Mouse (Mus musculus) ES-E14 (cell line): ENCODE data around the gene Ehd2. TPM values are rescaled to one million over a fixed set of nuclear protein-coding genes. Genes with fewer than 3 reads are reported as not detected.

Source experiments
- DNase-seq: peaks from one replicate; pipeline ENCODE4 v3.0.0-alpha.2; 2013; ENCODE audit warnings: low read depth, low spot score
- H3K27ac ChIP-seq: 2 replicates; pipeline ENCODE4 v1.5.1; 2012; ENCODE audit warnings: low read depth, mild to moderate bottlenecking, low read length, moderate library complexity, mixed read lengths; ENCODE audit not compliant: poor library complexity, insufficient read depth, severe bottlenecking
- H3K36me3 ChIP-seq: 2 replicates; pipeline ENCODE4 v1.6.1; 2012; ENCODE audit warnings: mild to moderate bottlenecking, low read length, moderate library complexity, mixed read lengths; ENCODE audit not compliant: control insufficient read depth, poor library complexity, insufficient read depth, severe bottlenecking
- H3K4me1 ChIP-seq, 2 experiments: fragments of 150-350 bp in 1 of 2; sonication (generic) in 1 of 2; 2 replicates each; pipeline ENCODE4 v1.6.1; 2012; ENCODE audit warnings: low read length in 2 of 2, mild to moderate bottlenecking in 1 of 2, mixed read lengths in 1 of 2; ENCODE audit not compliant: control insufficient read depth in 2 of 2, insufficient read depth in 2 of 2, poor library complexity in 1 of 2
- H3K4me3 ChIP-seq, 2 experiments: fragments of 150-350 bp in 1 of 2; sonication (generic) in 1 of 2; 2 replicates each; pipeline ENCODE4 v1.5.1; 2012; ENCODE audit warnings: low read length in 2 of 2, low read depth in 1 of 2, mild to moderate bottlenecking in 1 of 2, mixed read lengths in 1 of 2; ENCODE audit not compliant: insufficient read depth in 1 of 2, poor library complexity in 1 of 2, severe bottlenecking in 1 of 2
- H3K9ac ChIP-seq: 2 replicates; pipeline ENCODE4 v1.6.1; 2012; ENCODE audit warnings: low read depth, mild to moderate bottlenecking, low read length, mixed read lengths; ENCODE audit not compliant: poor library complexity, insufficient read depth, severe bottlenecking
- H3K9me3 ChIP-seq: fragments of 150-350 bp; sonication (generic); 2 replicates; pipeline ENCODE4 v1.6.1; 2012; ENCODE audit warnings: low read depth, mild to moderate bottlenecking, low read length; ENCODE audit not compliant: control insufficient read depth, insufficient read depth
- CHD2 ChIP-seq: IDR thresholded peaks from 2 replicates; pipeline ENCODE4 v1.6.1; 2014; ENCODE audit warnings: mild to moderate bottlenecking, low read depth, low read length, inconsistent platforms
- HCFC1 ChIP-seq: IDR thresholded peaks from 2 replicates; pipeline ENCODE4 v1.6.1; 2012; ENCODE audit warnings: low read length, inconsistent platforms, borderline replicate concordance; ENCODE audit not compliant: insufficient read depth
- MAFK ChIP-seq: IDR thresholded peaks from 2 replicates; pipeline ENCODE4 v1.6.1; 2014; ENCODE audit warnings: mild to moderate bottlenecking, low read depth, low read length, inconsistent platforms; ENCODE audit not compliant: insufficient read depth
- ZC3H11A ChIP-seq: IDR thresholded peaks from 2 replicates; pipeline ENCODE4 v1.6.1; 2012; ENCODE audit warnings: low read depth, mild to moderate bottlenecking, inconsistent platforms, low read length, borderline replicate concordance
- ZNF384 ChIP-seq: IDR thresholded peaks from 2 replicates; pipeline ENCODE4 v1.6.1; 2012; ENCODE audit warnings: low read depth, low read length, inconsistent platforms
- in situ Hi-C, 2 experiments: fragments of 600-800 bp; cut with MboI; formaldehyde crosslinking; loops; one replicate each; pipeline ENCODE4 v1.15.1; 2025; ENCODE audit warnings: low sequenced_read_pairs in 2 of 2, inconsistent platforms in 1 of 2; ENCODE audit not compliant: unreplicated experiment in 2 of 2
- total RNA-seq: library from RNA; depleted of rRNA; stranded (reverse); fragments of 300-350 nt; gene quantifications from 2 replicates; pipeline ENCODE4 v1.2.3, GENCODE M21; 2012

Ehd2 gene
- total RNA-seq, 1 experiment: 6.8 TPM

DNA sequence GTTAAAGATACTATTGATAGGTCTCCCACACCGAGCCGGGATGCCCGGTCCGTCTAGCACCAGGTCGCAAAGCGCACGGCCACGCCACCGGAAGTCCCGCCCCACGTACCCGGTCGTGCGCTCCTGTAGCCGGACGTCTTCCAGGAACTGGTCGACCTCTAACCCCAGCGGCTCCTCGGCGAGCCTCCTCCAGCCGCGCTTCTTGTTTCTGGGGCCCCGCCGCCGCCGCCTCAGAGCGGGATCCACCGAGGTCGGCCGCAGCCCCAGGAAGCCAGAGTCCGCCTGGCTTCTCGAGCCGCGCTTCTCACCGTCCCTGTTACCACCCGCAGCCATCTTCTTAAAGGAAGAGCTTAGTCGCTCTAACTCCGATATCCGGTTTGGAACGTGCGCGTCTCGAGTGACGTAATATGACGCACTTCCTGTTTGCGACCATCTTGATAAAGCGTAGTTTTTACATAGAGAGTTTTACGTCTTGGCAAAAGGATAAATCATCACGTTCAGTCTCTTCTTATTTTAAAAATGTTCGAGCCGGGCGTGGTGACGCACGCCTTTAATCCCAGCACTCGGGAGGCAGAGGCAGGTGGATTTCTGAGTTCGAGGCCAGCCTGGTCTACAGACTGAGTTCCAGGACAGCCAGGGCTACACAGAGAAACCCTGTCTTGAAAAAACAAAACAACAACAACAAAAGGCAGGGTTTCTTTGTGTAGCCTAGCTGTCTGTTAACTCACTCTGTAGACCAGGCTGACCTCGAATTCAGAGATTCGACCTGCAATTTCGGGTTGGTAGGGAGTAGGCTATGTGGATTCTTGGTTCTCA lies 21.4 kb downstream of the Ehd2 start, which contains the start of gene Nop53:
TSS of gene Nop53 (minus strand) at position 354 of the 816 bp plus-strand sequence.
- in situ Hi-C loops: no loop called here

DNA sequence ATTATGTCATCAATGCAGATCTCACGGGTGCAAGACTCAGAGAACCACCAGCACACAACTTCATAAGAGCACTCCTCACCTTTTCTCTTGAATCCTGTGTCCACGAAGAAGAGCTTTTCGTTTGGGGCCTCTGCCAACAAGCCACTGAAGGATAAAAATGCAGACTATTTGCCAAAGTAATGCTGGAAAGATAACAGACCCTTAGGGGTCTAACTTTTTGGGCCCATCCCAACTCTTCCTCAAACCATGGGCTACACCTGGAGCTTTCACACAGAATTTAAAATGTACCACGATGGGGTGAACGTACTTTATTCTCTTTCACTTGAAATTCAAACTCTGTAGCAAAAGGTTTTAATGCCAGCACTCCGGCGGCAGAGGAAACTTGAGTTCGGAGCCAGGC lies 22.2 kb downstream of the Ehd2 start:
- 0 out of 2 replicates have a peak overlapping the region, but pooled peaks have one; percentile 14 for H3K27ac ChIP-seq
- DNase-seq: no peak
- peaks cover 2 to 12% of the 10 kb centered on the region in 2 experiments; a peak in 2 of 4 replicates for H3K4me1 ChIP-seq
- peaks cover 42% of the 10 kb centered on the region for H3K36me3 ChIP-seq
- no peaks in the 10 kb centered on the region for H3K9me3 ChIP-seq
- peak overlapping the region; percentile 97 to 98 for H3K4me3 ChIP-seq
- in situ Hi-C loops: no loop called here
- peak overlapping the region; percentile 100 for H3K9ac ChIP-seq
- TF ChIP-seq ZNF384 (no peak), MAFK (no peak), ZC3H11A (no peak), HCFC1 (no peak), CHD2 (no peak)

More for the DNA sequence above, 21.4 kb downstream of the Ehd2 start, which contains the start of gene Nop53:
- Histone ChIP-seq H3K36me3 (peaks cover 36% of the 10 kb centered on the region), H3K4me3 (peak within 1 kb of the TSS; percentile 97 to 98), H3K4me1 (peaks cover 2 to 16% of the 10 kb centered on the region in 2 experiments; a peak in 3 of 4 replicates), H3K9me3 (no peaks in the 10 kb centered on the region), H3K9ac (peak within 1 kb of the TSS; percentile 100), H3K27ac (peak within 1 kb of the TSS; percentile 99)
- peak; percentile 93 for DNase-seq
- no peak for TF ChIP-seq MAFK
- peak; percentile 72; the same call in 1 of the 2 replicates for TF ChIP-seq HCFC1

DNA sequence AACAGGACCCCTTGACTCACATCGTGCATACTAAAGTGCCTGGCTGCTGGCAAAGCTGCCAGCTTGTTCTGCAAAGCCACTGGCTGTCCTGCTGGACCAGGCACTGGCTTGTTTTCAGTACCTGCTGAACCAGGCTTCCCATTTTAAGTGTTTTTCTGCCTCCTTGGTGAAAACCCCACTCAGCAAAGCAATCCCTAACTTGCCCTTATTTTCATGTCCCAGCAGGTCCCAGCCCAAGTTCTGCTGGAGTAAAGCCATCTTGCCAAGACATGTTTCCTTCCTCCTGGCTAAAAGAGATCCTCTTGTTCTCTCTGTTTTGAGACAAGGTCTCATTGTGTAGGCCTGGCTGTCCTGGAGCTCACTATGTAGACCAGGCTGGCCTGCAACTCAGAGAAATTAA lies 23.1 kb downstream of the Ehd2 start:
- TF ChIP-seq CHD2 (no peak), HCFC1 (no peak)
- in situ Hi-C loops: no loop called here
- Histone ChIP-seq H3K4me1 (peaks cover 2 to 11% of the 10 kb centered on the region in 2 experiments; a peak in 2 of 4 replicates), H3K36me3 (peaks cover 51% of the 10 kb centered on the region), H3K4me3 (peak overlapping the region; percentile 97 to 98; a peak in 2 of 4 replicates), H3K9ac (peak overlapping the region; percentile 50; the same call in 1 of the 2 replicates), H3K9me3 (no peaks in the 10 kb centered on the region), H3K27ac (no peak overlapping the region)
- DNase-seq: no peak

- Histone ChIP-seq H3K27ac (no peak overlapping the region), H3K36me3 (peaks cover 67% of the 10 kb centered on the region), H3K4me3 (no peak overlapping the region), H3K9me3 (no peaks in the 10 kb centered on the region), H3K4me1 (no peaks in the 10 kb centered on the region; a peak in 1 of 4 replicates), H3K9ac (no peak overlapping the region)
- in situ Hi-C loops: no loop called here
- no peak for DNase-seq
- TF ChIP-seq MAFK: no peak
- TF ChIP-seq CHD2: no peak
- TF ChIP-seq HCFC1: no peak
- TF ChIP-seq ZNF384: no peak
- no peak for TF ChIP-seq ZC3H11A
These were observed 28.7 kb downstream of the Ehd2 start for GRCm38 (mm10) chr7:15938621-15939020.
